Mouse (Mus musculus) spleen, adult 2 months (tissue): ENCODE measurements around the gene Ntm.

Source experiments
- CTCF ChIP-seq: fragments of 200-500 bp; IDR thresholded peaks from 2 replicates; pipeline ENCODE4 v1.5.1; 2011; ENCODE audit warnings: mild to moderate bottlenecking, inconsistent platforms; ENCODE audit not compliant: insufficient read depth, insufficient read length, insufficient replicate concordance; ENCODE audit errors: extremely low read depth
- POLR2A ChIP-seq: fragments of 200-500 bp; IDR thresholded peaks from 2 replicates; pipeline ENCODE4 v1.6.1; 2011; ENCODE audit warnings: low read depth, low read length, inconsistent platforms

- no peak for TF ChIP-seq CTCF
- TF ChIP-seq POLR2A: no peak
Measured at GRCm38 (mm10) chr9:29834911-29835310, 128.0 kb downstream of the Ntm start.
